Mouse (Mus musculus) CH12.LX (cell line): ENCODE measurements at regions not wholly inside any gene's neighbourhood (a gene's known extent, or its start where the extent isn't known, plus 50 kb on each side); places are given as distances from the start of the nearest gene placed in this dataset.

Experiments used
- DNase-seq: peaks from one replicate; pipeline ENCODE4 v3.0.0-alpha.2; 2013; ENCODE audit errors: extremely low read depth
- H3K27ac ChIP-seq: 2 replicates; pipeline ENCODE4 v1.5.1; 2012; ENCODE audit warnings: low read depth, mild to moderate bottlenecking, control low read depth, moderate library complexity; ENCODE audit not compliant: insufficient read depth
- H3K27me3 ChIP-seq: replicated peaks from 2 replicates; pipeline ENCODE3; 2012; ENCODE audit warnings: inconsistent platforms
- H3K36me3 ChIP-seq, 2 experiments: replicated peaks in 1 of 2; 2 replicates each; pipeline versions ENCODE3 to v1.6.1; 2012; ENCODE audit warnings: inconsistent platforms in 1 of 2, low read length in 1 of 2, mild to moderate bottlenecking in 1 of 2, mixed read lengths in 1 of 2, moderate library complexity in 1 of 2; ENCODE audit not compliant: control insufficient read depth in 1 of 2, insufficient read depth in 1 of 2
- H3K4me1 ChIP-seq, 2 experiments: 2 replicates each; pipeline ENCODE4 v1.6.1; 2012; ENCODE audit warnings: inconsistent platforms in 1 of 2, moderate library complexity in 1 of 2; ENCODE audit not compliant: insufficient read depth in 2 of 2, control insufficient read depth in 1 of 2
- H3K4me2 ChIP-seq: 2 replicates; pipeline ENCODE4 v1.6.1; 2012; ENCODE audit warnings: low read depth, mild to moderate bottlenecking, control low read depth; ENCODE audit not compliant: poor library complexity, insufficient read depth, severe bottlenecking
- H3K4me3 ChIP-seq, 3 experiments: fragments of 150-350 bp in 1 of 3; sonication (generic) in 1 of 3; replicated peaks in 1 of 3; 2 replicates each; pipeline versions ENCODE3 to v1.5.1; 2011 to 2012; ENCODE audit warnings: low read depth in 2 of 3, low read length in 2 of 3, mild to moderate bottlenecking in 2 of 3, moderate library complexity in 2 of 3, control low read depth in 1 of 3, improper control_type of control experiment in 1 of 3, inconsistent platforms in 1 of 3, mixed read lengths in 1 of 3; ENCODE audit not compliant: poor library complexity in 1 of 3
- H3K79me2 ChIP-seq: replicated peaks from 2 replicates; pipeline ENCODE4 v1.6.1; 2012; ENCODE audit warnings: mild to moderate bottlenecking, moderate library complexity; ENCODE audit not compliant: control insufficient read depth, poor library complexity, insufficient read depth, severe bottlenecking; ENCODE audit errors: extremely low read depth
- H3K9ac ChIP-seq: 2 replicates; pipeline ENCODE4 v1.6.1; 2012; ENCODE audit warnings: low read depth, mild to moderate bottlenecking, control low read depth, moderate library complexity; ENCODE audit not compliant: insufficient read depth
- H3K9me3 ChIP-seq: replicated peaks from 2 replicates; pipeline ENCODE3; 2012; ENCODE audit warnings: low read length, inconsistent platforms, mixed read lengths
- CHD1 ChIP-seq: IDR thresholded peaks from 2 replicates; pipeline ENCODE4 v1.6.1; 2012; ENCODE audit warnings: low read depth, low read length, improper control_type of control experiment, inconsistent platforms
- CTCF ChIP-seq, 2 experiments: IDR thresholded peaks in 1 of 2; conservative IDR thresholded peaks in 1 of 2; 2 replicates each; pipeline ENCODE4 v1.5.1; 2011 to 2012; ENCODE audit warnings: low read depth in 2 of 2, low read length in 2 of 2, improper control_type of control experiment in 1 of 2, inconsistent platforms in 1 of 2, mild to moderate bottlenecking in 1 of 2, moderate library complexity in 1 of 2
- ELF1 ChIP-seq: IDR thresholded peaks from 2 replicates; pipeline ENCODE4 v1.6.1; 2014; ENCODE audit warnings: low read depth, mild to moderate bottlenecking, inconsistent platforms, low read length, improper control_type of control experiment
- ETS1 ChIP-seq: conservative IDR thresholded peaks from 2 replicates; pipeline ENCODE4 v1.6.1; 2012; ENCODE audit warnings: low read depth, mild to moderate bottlenecking, inconsistent platforms, low read length, improper control_type of control experiment, moderate library complexity
- GABPA ChIP-seq: IDR thresholded peaks from 2 replicates; pipeline ENCODE4 v1.6.1; 2012; ENCODE audit warnings: low read depth, low read length, improper control_type of control experiment, inconsistent platforms; ENCODE audit not compliant: insufficient replicate concordance
- HCFC1 ChIP-seq: IDR thresholded peaks from 2 replicates; pipeline ENCODE4 v1.6.1; 2012; ENCODE audit warnings: low read depth, mild to moderate bottlenecking, inconsistent platforms, low read length, improper control_type of control experiment
- IRF4 ChIP-seq: IDR thresholded peaks from 2 replicates; pipeline ENCODE4 v1.6.1; 2014; ENCODE audit warnings: low read depth, mild to moderate bottlenecking, inconsistent platforms, low read length, improper control_type of control experiment
- MAX ChIP-seq: IDR thresholded peaks from 2 replicates; pipeline ENCODE4 v1.6.1; 2011; ENCODE audit warnings: low read length, improper control_type of control experiment
- MEF2A ChIP-seq: IDR thresholded peaks from 2 replicates; pipeline ENCODE4 v1.6.1; 2014; ENCODE audit warnings: low read depth, mild to moderate bottlenecking, inconsistent platforms, low read length, improper control_type of control experiment, borderline replicate concordance
- PAX5 ChIP-seq: IDR thresholded peaks from 2 replicates; pipeline ENCODE4 v1.6.1; 2012; ENCODE audit warnings: low read length, inconsistent platforms, mixed read lengths
- SMC3 ChIP-seq: IDR thresholded peaks from 2 replicates; pipeline ENCODE4 v1.6.1; 2011; ENCODE audit warnings: low read depth, low read length, improper control_type of control experiment
- TBP ChIP-seq: conservative IDR thresholded peaks from 2 replicates; pipeline ENCODE4 v1.6.1; 2011; ENCODE audit warnings: low read depth, low read length, improper control_type of control experiment
- ZKSCAN1 ChIP-seq: IDR thresholded peaks from 2 replicates; pipeline ENCODE4 v1.6.1; 2012; ENCODE audit warnings: low read depth, inconsistent platforms, low read length, improper control_type of control experiment, borderline replicate concordance
- ZMIZ1 ChIP-seq: IDR thresholded peaks from 2 replicates; pipeline ENCODE4 v1.6.1; 2012; ENCODE audit warnings: low read depth, mild to moderate bottlenecking, inconsistent platforms, low read length, improper control_type of control experiment
- ZNF384 ChIP-seq: IDR thresholded peaks from 2 replicates; pipeline ENCODE4 v1.6.1; 2012; ENCODE audit warnings: low read depth, low read length, improper control_type of control experiment, inconsistent platforms
- dilution Hi-C: fragments of 300-500 bp; cut with MboI; formaldehyde crosslinking; loops from 2 replicates; pipeline ENCODE4 v1.14.3; 2020; ENCODE audit warnings: low sequenced_read_pairs; ENCODE audit not compliant: extremely low pct_unique_long_range_greater_than_20kb, extremely low pct_ligation_motif_present
- in situ Hi-C: fragments of 300-500 bp; cut with MboI; formaldehyde crosslinking; loops from 3 replicates; pipeline ENCODE4 v1.14.3; 2019; ENCODE audit warnings: low sequenced_read_pairs, low pct_ligation_motif_present, low pct_unique_long_range_greater_than_20kb, mixed read lengths

DNA sequence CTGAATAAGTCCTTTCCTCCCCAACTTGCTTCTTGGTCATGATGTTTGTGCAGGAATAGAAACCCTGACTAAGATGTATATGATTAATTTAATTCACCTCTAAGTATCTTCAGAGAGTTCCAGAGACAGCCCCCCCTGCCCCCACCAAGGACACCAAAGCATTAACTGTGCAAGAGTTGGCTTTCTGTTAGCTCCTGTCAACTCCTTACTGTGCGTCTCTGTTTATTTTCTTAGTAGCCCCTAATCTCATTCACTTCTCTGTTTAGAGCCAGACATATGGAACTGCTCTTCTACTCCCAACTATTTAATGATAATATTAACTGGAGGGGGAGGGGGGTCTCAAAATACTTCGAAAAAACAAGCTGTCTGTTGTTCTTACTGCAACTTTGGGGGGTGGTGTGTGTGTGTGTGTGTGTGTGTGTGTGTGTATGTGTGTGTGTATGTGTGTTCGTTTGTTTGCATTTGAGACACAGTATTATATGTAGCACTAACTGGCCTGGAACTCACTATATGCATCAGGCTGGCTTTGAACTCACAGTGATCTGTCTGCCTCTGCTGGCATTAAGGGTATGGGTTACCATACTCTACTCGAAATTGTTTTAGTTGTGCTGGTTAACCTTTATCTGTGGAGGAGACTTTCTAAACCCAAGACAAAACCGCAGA lies 89.8 kb downstream of the Elovl4 start:
- H3K4me1 ChIP-seq, result no peaks in the 10 kb centered on the region
- no peak overlapping the region for H3K4me2 ChIP-seq
- no peak overlapping the region for H3K27ac ChIP-seq
- TF ChIP-seq ELF1 (no peak), CHD1 (no peak), CTCF (conservative IDR thresholded peaks at IDR 0.05 in 1 of 2, IDR thresholded peaks at IDR 0.05 in 1 of 2; ENCODE audit: low read depth in 2 of 2, low read length in 2 of 2) (no peak), MAX (no peak), GABPA (no peak), MEF2A (no peak), ETS1 (no peak), ZNF384 (no peak)
- no peaks in the 10 kb centered on the region for H3K79me2 ChIP-seq
- no peak overlapping the region for H3K9ac ChIP-seq
- no peaks in the 10 kb centered on the region for H3K9me3 ChIP-seq
- no peaks in the 10 kb centered on the region for H3K36me3 ChIP-seq
- DNase-seq, result no peak
- in situ Hi-C loops (no loop called here), dilution Hi-C loops (no loop called here)
- H3K4me3 ChIP-seq, result no peak overlapping the region
- no peaks in the 10 kb centered on the region for H3K27me3 ChIP-seq

DNA sequence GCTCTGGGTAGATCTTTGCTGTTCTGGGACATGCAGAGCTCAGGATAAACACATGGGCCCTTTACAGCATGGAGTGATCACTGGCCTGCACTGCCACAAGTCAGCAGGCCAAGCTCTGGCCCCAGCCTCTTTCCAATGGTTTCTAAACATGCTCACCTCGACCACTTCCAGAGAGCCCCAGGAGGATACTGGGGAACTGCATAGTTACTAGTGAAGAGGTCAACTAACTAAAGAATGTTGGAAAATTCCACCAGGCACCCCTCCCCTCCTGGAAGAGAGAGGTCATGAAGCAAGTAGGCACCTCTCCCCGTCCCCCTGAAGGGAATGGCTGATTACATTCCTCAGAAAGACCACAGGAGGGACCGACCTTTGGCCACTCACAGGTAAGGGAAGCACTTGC lies 98.7 kb downstream of the Elovl4 start:
- Histone ChIP-seq H3K9me3 (no peaks in the 10 kb centered on the region), H3K9ac (no peak overlapping the region), H3K79me2 (no peaks in the 10 kb centered on the region), H3K4me3 (no peak overlapping the region), H3K4me1 (no peaks in the 10 kb centered on the region), H3K4me2 (no peak overlapping the region), H3K27me3 (no peaks in the 10 kb centered on the region), H3K36me3 (no peaks in the 10 kb centered on the region), H3K27ac (no peak overlapping the region)
- TF ChIP-seq ZKSCAN1 (no peak), SMC3 (no peak), TBP (no peak), ZMIZ1 (no peak), CTCF (conservative IDR thresholded peaks at IDR 0.05 in 1 of 2, IDR thresholded peaks at IDR 0.05 in 1 of 2; ENCODE audit: low read depth in 2 of 2, low read length in 2 of 2) (no peak), CHD1 (no peak), IRF4 (no peak), HCFC1 (no peak), PAX5 (no peak), MAX (no peak)
- in situ Hi-C loops (no loop called here), dilution Hi-C loops (no loop called here)
- DNase-seq, result no peak
